Mouse (Mus musculus) left cerebral cortex, adult 2 months (tissue): ENCODE measurements around the gene Lrrc4c. TPM values are rescaled to one million over a fixed set of nuclear protein-coding genes. Genes with fewer than 3 reads are reported as not detected.

Experiments used
- DNase-seq, 2 experiments: peaks; one replicate each; pipeline ENCODE4 v3.0.0; 2021 to 2022; ENCODE audit warnings: low spot score in 2 of 2, mixed read lengths in 1 of 2; ENCODE audit errors: extremely low spot score in 1 of 2
- H3K27ac ChIP-seq: fragments of 200-600 bp; 2 replicates; pipeline ENCODE4 v1.8.1; 2022
- H3K4me3 ChIP-seq: fragments of 200-600 bp; 2 replicates; pipeline ENCODE4 v1.8.1; 2022
- CTCF ChIP-seq: fragments of 200-600 bp; IDR thresholded peaks from 2 replicates; pipeline ENCODE4 v1.8.1; 2022; ENCODE audit warnings: antibody characterized with exemption, mild to moderate bottlenecking, moderate library complexity
- intact Hi-C: fragments of 180-260 bp; cut with DNase I; formaldehyde crosslinking; loops from one replicate; pipeline ENCODE4 v1.15.1; 2025
- total RNA-seq, 2 experiments: library from RNA; stranded (reverse); gene quantifications; 2 replicates each; pipeline ENCODE4 v1.2.3; 2021

Lrrc4c gene
- total RNA-seq, 2 experiments from 2014 or later: 125 to 133 TPM

- no peak for DNase-seq
- TF ChIP-seq CTCF: no peak
- intact Hi-C loops: no loop called here
- H3K4me3 ChIP-seq: no peak overlapping the region
- no peak overlapping the region for H3K27ac ChIP-seq
Measured at GRCm38 (mm10) chr2:96547171-96547570, 229.2 kb downstream of the Lrrc4c start.

- Histone ChIP-seq H3K4me3 (no peak overlapping the region), H3K27ac (no peak overlapping the region)
- DNase-seq: no peak
- no peak for TF ChIP-seq CTCF
- intact Hi-C loops: no loop called here
Measured at GRCm38 (mm10) chr2:96573755-96574154, 255.8 kb downstream of the Lrrc4c start.

- Histone ChIP-seq H3K4me3 (no peak overlapping the region), H3K27ac (no peak overlapping the region)
- intact Hi-C loops: no loop called here
- no peak for TF ChIP-seq CTCF
- DNase-seq: no peak
Measured at GRCm38 (mm10) chr2:96577701-96578100, 259.7 kb downstream of the Lrrc4c start.

- Histone ChIP-seq H3K27ac (peak overlapping the region; percentile 7; the same call in 1 of the 2 replicates), H3K4me3 (no peak overlapping the region)
- intact Hi-C loops: loop anchor here (10.0 kb wide), 1 partner anchor 1025 kb away; no protein-coding TSS in a partner anchor
- DNase-seq: no peak
- no peak for TF ChIP-seq CTCF
Measured at GRCm38 (mm10) chr2:96580136-96580733, 262.3 kb downstream of the Lrrc4c start.

GRCm38 (mm10) chr2:96585665-96586064 lies 267.7 kb downstream of the Lrrc4c start:
- DNase-seq: peak; percentile 46 to 69
- intact Hi-C loops: loop anchor here (2.0 to 10.0 kb wide), 2 partner anchors 881 to 1019 kb away; no protein-coding TSS in a partner anchor
- peak overlapping the region; percentile 58 for H3K27ac ChIP-seq
- TF ChIP-seq CTCF: peak; percentile 85
- peak overlapping the region; percentile 38 for H3K4me3 ChIP-seq

- DNase-seq: no peak
- TF ChIP-seq CTCF: no peak
- intact Hi-C loops: no loop called here
- Histone ChIP-seq H3K4me3 (no peak overlapping the region), H3K27ac (no peak overlapping the region)
Measured at GRCm38 (mm10) chr2:96604801-96605200, 286.8 kb downstream of the Lrrc4c start.

GRCm38 (mm10) chr2:96614121-96614520 lies 296.2 kb downstream of the Lrrc4c start:
- intact Hi-C loops: loop anchor here (10.0 kb wide), 2 partner anchors 651 to 821 kb away; no protein-coding TSS in a partner anchor
- Histone ChIP-seq H3K27ac (no peak overlapping the region), H3K4me3 (no peak overlapping the region)
- TF ChIP-seq CTCF: no peak
- DNase-seq: no peak

- peak in 1 of 2 experiments; percentile 9 for DNase-seq
- Histone ChIP-seq H3K4me3 (no peak overlapping the region), H3K27ac (peak overlapping the region; percentile 55)
- intact Hi-C loops: loop anchor here (1.0 to 10.0 kb wide), 5 partner anchors 99 to 816 kb away; no protein-coding TSS in a partner anchor
- no peak for TF ChIP-seq CTCF
Measured at GRCm38 (mm10) chr2:96618691-96619205, 300.8 kb downstream of the Lrrc4c start.

GRCm38 (mm10) chr2:96667113-96667512 lies 349.1 kb downstream of the Lrrc4c start:
- intact Hi-C loops: no loop called here
- no peak for DNase-seq
- no peak overlapping the region for H3K27ac ChIP-seq
- H3K4me3 ChIP-seq: no peak overlapping the region
- no peak for TF ChIP-seq CTCF

- no peak overlapping the region for H3K27ac ChIP-seq
- no peak for DNase-seq
- intact Hi-C loops: no loop called here
- no peak overlapping the region for H3K4me3 ChIP-seq
- TF ChIP-seq CTCF: no peak
Measured at GRCm38 (mm10) chr2:96681806-96682205, 363.8 kb downstream of the Lrrc4c start.

GRCm38 (mm10) chr2:96685328-96685727 lies 367.4 kb downstream of the Lrrc4c start:
- no peak overlapping the region for H3K4me3 ChIP-seq
- no peak overlapping the region; the same call in 1 of the 2 replicates for H3K27ac ChIP-seq
- DNase-seq: no peak
- TF ChIP-seq CTCF: no peak
- intact Hi-C loops: no loop called here

GRCm38 (mm10) chr2:96705004-96705403 lies 387.0 kb downstream of the Lrrc4c start:
- intact Hi-C loops: no loop called here
- H3K4me3 ChIP-seq: no peak overlapping the region

GRCm38 (mm10) chr2:96707772-96708350 lies 389.9 kb downstream of the Lrrc4c start:
- intact Hi-C loops: no loop called here
- Histone ChIP-seq H3K4me3 (no peak overlapping the region), H3K27ac (no peak overlapping the region)
- peak; percentile 57 for TF ChIP-seq CTCF
- DNase-seq: no peak

More at GRCm38 (mm10) chr2:96705004-96705403, 387.0 kb downstream of the Lrrc4c start:
- H3K27ac ChIP-seq: no peak overlapping the region
- no peak for DNase-seq
- TF ChIP-seq CTCF: no peak
